Mouse (Mus musculus): Measurements from ENCODE around the gene Exph5. TPM values are rescaled to one million over a fixed set of nuclear protein-coding genes. Genes with fewer than 3 reads are reported as not detected.

Exph5 gene
- polyA plus RNA-seq (2014; fragmentation: Nextera tagmentation; extraction: Ambion mirVana): 0.55 and 0.56 TPM in 2 replicates

GRCm38 (mm10) chr9:53301269-53301720 lies at the start of gene Exph5:
Gene Exph5 (plus strand): TSS chr9:53301670.
- Histone ChIP-seq H3K9ac (ENCODE audit: low read length) (peak within 1 kb of the TSS; percentile 22; the same call in 1 of the 2 replicates), H3K27ac (ENCODE audit: low read depth, low read length) (no peak within 1 kb of the TSS), H3K4me2 (ENCODE audit: low read depth) (peak within 1 kb of the TSS; percentile 60), H3K27me3 (ENCODE audit: control insufficient read depth, insufficient read depth, low read length) (peaks cover 7% of the 10 kb centered on the region; the same call in 1 of the 2 replicates), H3K4me3 (ENCODE audit: low read depth, low read length) (peak within 1 kb of the TSS; percentile 27), H3K4me1 (ENCODE audit: control insufficient read depth, insufficient read depth, low read length) (peaks cover 5% of the 10 kb centered on the region), H3K9me3 (ENCODE audit: control insufficient read depth, low read length) (no peaks in the 10 kb centered on the region), H3K36me3 (ENCODE audit: control insufficient read depth, insufficient read depth, low read length) (no peaks in the 10 kb centered on the region)
- peak; percentile 39 for DNase-seq (ENCODE audit: low spot score)
- ATAC-seq (ENCODE audit: insufficient read depth, low FRiP score, low TSS enrichment): no peak
- 0% methylated on average over 11 of the region's 11 CpGs for WGBS

- Histone ChIP-seq H3K9me3 (ENCODE audit: control insufficient read depth, low read length) (no peaks in the 10 kb centered on the region), H3K4me3 (ENCODE audit: low read depth, low read length) (no peak overlapping the region), H3K36me3 (ENCODE audit: control insufficient read depth, insufficient read depth, low read length) (no peaks in the 10 kb centered on the region), H3K4me1 (ENCODE audit: control insufficient read depth, insufficient read depth, low read length) (no peaks in the 10 kb centered on the region), H3K27ac (ENCODE audit: low read depth, low read length) (no peak overlapping the region), H3K27me3 (ENCODE audit: control insufficient read depth, insufficient read depth, low read length) (no peaks in the 10 kb centered on the region), H3K4me2 (ENCODE audit: low read depth) (no peak overlapping the region), H3K9ac (ENCODE audit: low read length) (no peak overlapping the region)
- 14% methylated on average over 4 of the region's 4 CpGs for WGBS
- ATAC-seq (ENCODE audit: insufficient read depth, low FRiP score, low TSS enrichment) (no peak), DNase-seq (ENCODE audit: low spot score) (peak; percentile 74)
Observed at GRCm38 (mm10) chr9:53254368-53254767, 47.1 kb upstream of the Exph5 start.

GRCm38 (mm10) chr9:53256690-53257305 lies 44.7 kb upstream of the Exph5 start:
- H3K4me3 ChIP-seq (ENCODE audit: low read depth, low read length): no peak overlapping the region
- no peaks in the 10 kb centered on the region for H3K36me3 ChIP-seq (ENCODE audit: control insufficient read depth, insufficient read depth, low read length)
- H3K4me1 ChIP-seq (ENCODE audit: control insufficient read depth, insufficient read depth, low read length): no peaks in the 10 kb centered on the region
- no peak for ATAC-seq (ENCODE audit: insufficient read depth, low FRiP score, low TSS enrichment)
- no peaks in the 10 kb centered on the region for H3K27me3 ChIP-seq (ENCODE audit: control insufficient read depth, insufficient read depth, low read length)
- DNase-seq (ENCODE audit: low spot score): no peak
- no peak overlapping the region for H3K4me2 ChIP-seq (ENCODE audit: low read depth)
- no peak overlapping the region for H3K9ac ChIP-seq (ENCODE audit: low read length)
- H3K27ac ChIP-seq (ENCODE audit: low read depth, low read length): no peak overlapping the region
- 73% methylated on average over 4 of the region's 4 CpGs for WGBS
- H3K9me3 ChIP-seq (ENCODE audit: control insufficient read depth, low read length): no peaks in the 10 kb centered on the region

GRCm38 (mm10) chr9:53257772-53258171 lies 43.7 kb upstream of the Exph5 start:
- Histone ChIP-seq H3K9ac (ENCODE audit: low read length) (no peak overlapping the region), H3K4me1 (ENCODE audit: control insufficient read depth, insufficient read depth, low read length) (no peaks in the 10 kb centered on the region), H3K4me2 (ENCODE audit: low read depth) (no peak overlapping the region), H3K27ac (ENCODE audit: low read depth, low read length) (no peak overlapping the region), H3K4me3 (ENCODE audit: low read depth, low read length) (no peak overlapping the region), H3K36me3 (ENCODE audit: control insufficient read depth, insufficient read depth, low read length) (no peaks in the 10 kb centered on the region), H3K9me3 (ENCODE audit: control insufficient read depth, low read length) (no peaks in the 10 kb centered on the region), H3K27me3 (ENCODE audit: control insufficient read depth, insufficient read depth, low read length) (no peaks in the 10 kb centered on the region)
- no peak for ATAC-seq (ENCODE audit: insufficient read depth, low FRiP score, low TSS enrichment)
- WGBS: 0% methylated on average over 3 of the region's 3 CpGs
- no peak for DNase-seq (ENCODE audit: low spot score)

GRCm38 (mm10) chr9:53258199-53258598 lies 43.3 kb upstream of the Exph5 start:
- no peak for DNase-seq (ENCODE audit: low spot score)
- no peak for ATAC-seq (ENCODE audit: insufficient read depth, low FRiP score, low TSS enrichment)
- H3K9me3 ChIP-seq (ENCODE audit: control insufficient read depth, low read length): no peaks in the 10 kb centered on the region
- no peak overlapping the region for H3K9ac ChIP-seq (ENCODE audit: low read length)
- no peaks in the 10 kb centered on the region for H3K4me1 ChIP-seq (ENCODE audit: control insufficient read depth, insufficient read depth, low read length)
- WGBS: 36% methylated on average over 6 of the region's 6 CpGs
- no peaks in the 10 kb centered on the region for H3K27me3 ChIP-seq (ENCODE audit: control insufficient read depth, insufficient read depth, low read length)
- no peak overlapping the region for H3K4me3 ChIP-seq (ENCODE audit: low read depth, low read length)
- no peak overlapping the region for H3K4me2 ChIP-seq (ENCODE audit: low read depth)
- H3K36me3 ChIP-seq (ENCODE audit: control insufficient read depth, insufficient read depth, low read length): no peaks in the 10 kb centered on the region
- H3K27ac ChIP-seq (ENCODE audit: low read depth, low read length): no peak overlapping the region

GRCm38 (mm10) chr9:53264387-53264786 lies 37.1 kb upstream of the Exph5 start:
- no peak overlapping the region for H3K4me2 ChIP-seq (ENCODE audit: low read depth)
- WGBS: 81% methylated on average over 4 of the region's 4 CpGs

GRCm38 (mm10) chr9:53265589-53265988 lies 35.9 kb upstream of the Exph5 start:
- ATAC-seq (ENCODE audit: insufficient read depth, low FRiP score, low TSS enrichment) (no peak), DNase-seq (ENCODE audit: low spot score) (no peak)
- Histone ChIP-seq H3K4me2 (ENCODE audit: low read depth) (no peak overlapping the region), H3K4me1 (ENCODE audit: control insufficient read depth, insufficient read depth, low read length) (no peaks in the 10 kb centered on the region), H3K4me3 (ENCODE audit: low read depth, low read length) (no peak overlapping the region), H3K27ac (ENCODE audit: low read depth, low read length) (no peak overlapping the region), H3K9ac (ENCODE audit: low read length) (no peak overlapping the region), H3K36me3 (ENCODE audit: control insufficient read depth, insufficient read depth, low read length) (no peaks in the 10 kb centered on the region), H3K27me3 (ENCODE audit: control insufficient read depth, insufficient read depth, low read length) (no peaks in the 10 kb centered on the region), H3K9me3 (ENCODE audit: control insufficient read depth, low read length) (no peaks in the 10 kb centered on the region)
- WGBS: 64% methylated on average over 2 of the region's 2 CpGs

More at GRCm38 (mm10) chr9:53264387-53264786, 37.1 kb upstream of the Exph5 start:
- no peak overlapping the region for H3K4me3 ChIP-seq (ENCODE audit: low read depth, low read length)
- H3K4me1 ChIP-seq (ENCODE audit: control insufficient read depth, insufficient read depth, low read length): no peaks in the 10 kb centered on the region
- H3K27ac ChIP-seq (ENCODE audit: low read depth, low read length): no peak overlapping the region
- H3K9ac ChIP-seq (ENCODE audit: low read length): no peak overlapping the region
- no peaks in the 10 kb centered on the region for H3K36me3 ChIP-seq (ENCODE audit: control insufficient read depth, insufficient read depth, low read length)
- ATAC-seq (ENCODE audit: insufficient read depth, low FRiP score, low TSS enrichment): no peak
- no peak for DNase-seq (ENCODE audit: low spot score)
- H3K9me3 ChIP-seq (ENCODE audit: control insufficient read depth, low read length): no peaks in the 10 kb centered on the region
- no peaks in the 10 kb centered on the region for H3K27me3 ChIP-seq (ENCODE audit: control insufficient read depth, insufficient read depth, low read length)

- 83% methylated on average over 5 of the region's 5 CpGs for WGBS
- Histone ChIP-seq H3K4me2 (ENCODE audit: low read depth) (no peak overlapping the region), H3K27ac (ENCODE audit: low read depth, low read length) (no peak overlapping the region), H3K9ac (ENCODE audit: low read length) (no peak overlapping the region), H3K36me3 (ENCODE audit: control insufficient read depth, insufficient read depth, low read length) (no peaks in the 10 kb centered on the region), H3K27me3 (ENCODE audit: control insufficient read depth, insufficient read depth, low read length) (no peaks in the 10 kb centered on the region), H3K4me1 (ENCODE audit: control insufficient read depth, insufficient read depth, low read length) (no peaks in the 10 kb centered on the region), H3K4me3 (ENCODE audit: low read depth, low read length) (no peak overlapping the region), H3K9me3 (ENCODE audit: control insufficient read depth, low read length) (no peaks in the 10 kb centered on the region)
- ATAC-seq (ENCODE audit: insufficient read depth, low FRiP score, low TSS enrichment) (no peak), DNase-seq (ENCODE audit: low spot score) (no peak)
Observed at GRCm38 (mm10) chr9:53268036-53268435, 33.4 kb upstream of the Exph5 start.

GRCm38 (mm10) chr9:53268731-53269465 lies 32.6 kb upstream of the Exph5 start:
- ATAC-seq (ENCODE audit: insufficient read depth, low FRiP score, low TSS enrichment): no peak
- H3K4me3 ChIP-seq (ENCODE audit: low read depth, low read length): no peak overlapping the region
- no peak for DNase-seq (ENCODE audit: low spot score)
- H3K4me1 ChIP-seq (ENCODE audit: control insufficient read depth, insufficient read depth, low read length): no peaks in the 10 kb centered on the region
- H3K27ac ChIP-seq (ENCODE audit: low read depth, low read length): no peak overlapping the region
- WGBS: 86% methylated on average over 5 of the region's 5 CpGs
- no peaks in the 10 kb centered on the region for H3K27me3 ChIP-seq (ENCODE audit: control insufficient read depth, insufficient read depth, low read length)
- no peak overlapping the region for H3K9ac ChIP-seq (ENCODE audit: low read length)
- no peaks in the 10 kb centered on the region for H3K36me3 ChIP-seq (ENCODE audit: control insufficient read depth, insufficient read depth, low read length)
- no peaks in the 10 kb centered on the region for H3K9me3 ChIP-seq (ENCODE audit: control insufficient read depth, low read length)
- H3K4me2 ChIP-seq (ENCODE audit: low read depth): no peak overlapping the region

All from neural tube, embryonic 11.5 days (tissue).